Mouse (Mus musculus): Measurements from ENCODE around the gene Elavl2. TPM values are rescaled to one million over a fixed set of nuclear protein-coding genes. Genes with fewer than 3 reads are reported as not detected.

Elavl2 gene
- polyA plus RNA-seq, 1 experiment from 2014 or later, result 118 TPM

Small RNA genes within 50 kb of the gene (microRNA-seq; reads per million reads assigned to microRNA genes)
- gene Mir6402, result not detected

All from neural tube, embryonic 12.5 days (tissue).